Mouse (Mus musculus) G1E (cell line): ENCODE measurements around the gene Olfr288. TPM values are rescaled to one million over a fixed set of nuclear protein-coding genes. Genes with fewer than 3 reads are reported as not detected.

ENCODE experiments used
- ATAC-seq: 2 replicates; pipeline ENCODE4 v1.8.0; 2016; ENCODE audit warnings: mild to moderate bottlenecking; ENCODE audit not compliant: insufficient number of reproducible peaks, poor library complexity, low FRiP score, severe bottlenecking; ENCODE audit errors: extremely low read depth
- DNase-seq: peaks from one replicate; pipeline ENCODE4 v3.0.0; 2012; ENCODE audit warnings: low spot score
- H3K27me3 ChIP-seq: 2 replicates; pipeline ENCODE4 v1.6.1; 2012; ENCODE audit warnings: mild to moderate bottlenecking, low read length, inconsistent platforms; ENCODE audit not compliant: insufficient read depth
- H3K36me3 ChIP-seq: replicated peaks from 2 replicates; pipeline ENCODE3; 2012; ENCODE audit warnings: mild to moderate bottlenecking, inconsistent platforms
- H3K4me1 ChIP-seq: 2 replicates; pipeline ENCODE4 v1.6.1; 2012; ENCODE audit warnings: low read depth, low read length, inconsistent platforms, mixed read lengths; ENCODE audit not compliant: insufficient read depth
- H3K4me3 ChIP-seq: 2 replicates; pipeline ENCODE4 v1.5.1; 2012; ENCODE audit warnings: low read depth, mild to moderate bottlenecking, inconsistent platforms, low read length, moderate library complexity, mixed read lengths
- H3K9me3 ChIP-seq: replicated peaks from 2 replicates; pipeline ENCODE4 v1.6.1; 2012; ENCODE audit warnings: inconsistent platforms
- CTCF ChIP-seq: IDR thresholded peaks from 2 replicates; pipeline ENCODE4 v1.5.1; 2012; ENCODE audit warnings: low read depth, low read length, inconsistent platforms, mixed read lengths
- GATA1 ChIP-seq: IDR thresholded peaks from 2 replicates; pipeline ENCODE4 v1.6.1; 2012; ENCODE audit warnings: borderline replicate concordance, low read length, inconsistent platforms, mixed read lengths
- GATA2 ChIP-seq: IDR thresholded peaks from 2 replicates; pipeline ENCODE4 v1.6.1; 2012; ENCODE audit warnings: low read depth, low read length, inconsistent platforms, borderline replicate concordance
- POLR2AphosphoS5 ChIP-seq: IDR thresholded peaks from 2 replicates; pipeline ENCODE4 v1.6.1; 2012; ENCODE audit warnings: low read depth, low read length, inconsistent platforms; ENCODE audit not compliant: insufficient replicate concordance
- TAL1 ChIP-seq: conservative IDR thresholded peaks from 2 replicates; pipeline ENCODE4 v1.6.1; 2012; ENCODE audit warnings: low read depth, low read length, inconsistent platforms, mixed read lengths
- polyA plus RNA-seq: library from polyadenylated mRNA; stranded (reverse); fragments of >175 nt; gene quantifications from 2 replicates; pipeline ENCODE4 v1.2.3, GENCODE M21; 2012
- total RNA-seq, 2 experiments: library from RNA; stranded (forward) in 1 of 2; stranded (reverse) in 1 of 2; fragments of 200-1000 nt in 1 of 2; fragments of >200 nt in 1 of 2; fragmentation: Nextera tagmentation in 1 of 2; gene quantifications; 2 replicates each; pipeline ENCODE4 v1.2.3; 2014 to 2017

The Olfr288 gene
- total RNA-seq (2014; fragmentation: Nextera tagmentation) (not detected in 2 replicates), total RNA-seq (2017) (not detected in 2 replicates), polyA plus RNA-seq (not detected in 2 replicates)

DNA sequence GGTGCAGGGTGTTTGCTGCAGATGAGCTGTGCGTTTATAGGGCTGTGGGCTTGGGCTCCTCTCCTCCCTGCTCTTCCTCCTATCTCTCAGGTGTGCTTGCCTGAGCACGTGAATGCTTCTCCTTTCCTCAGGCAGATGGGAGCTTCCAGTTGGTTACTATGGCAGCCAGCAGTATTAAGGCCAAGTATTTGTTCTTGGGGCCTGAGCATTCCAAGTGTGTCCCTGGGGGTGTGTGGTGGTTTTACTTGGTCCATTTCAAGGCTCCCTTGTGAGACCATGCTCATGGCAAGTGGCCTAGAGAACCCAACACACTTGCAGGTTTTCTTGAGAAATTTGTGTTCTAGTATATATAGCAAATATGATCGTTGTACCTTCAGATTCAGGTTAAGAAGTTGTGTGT lies at the start of gene Olfr288:
Gene Olfr288, minus strand, starts transcription at position 101 of the 400 bp plus-strand sequence.
- TF ChIP-seq POLR2AphosphoS5, result no peak
- no peak for TF ChIP-seq CTCF
- TF ChIP-seq GATA2, result no peak
- no peak for TF ChIP-seq TAL1
- no peak for TF ChIP-seq GATA1
- Histone ChIP-seq H3K4me3 (no peak within 1 kb of the TSS), H3K4me1 (no peaks in the 10 kb centered on the region), H3K36me3 (no peaks in the 10 kb centered on the region), H3K27me3 (peaks cover 6% of the 10 kb centered on the region; the same call in 1 of the 2 replicates), H3K9me3 (no peaks in the 10 kb centered on the region)
- no peak for ATAC-seq
- no peak for DNase-seq

DNA sequence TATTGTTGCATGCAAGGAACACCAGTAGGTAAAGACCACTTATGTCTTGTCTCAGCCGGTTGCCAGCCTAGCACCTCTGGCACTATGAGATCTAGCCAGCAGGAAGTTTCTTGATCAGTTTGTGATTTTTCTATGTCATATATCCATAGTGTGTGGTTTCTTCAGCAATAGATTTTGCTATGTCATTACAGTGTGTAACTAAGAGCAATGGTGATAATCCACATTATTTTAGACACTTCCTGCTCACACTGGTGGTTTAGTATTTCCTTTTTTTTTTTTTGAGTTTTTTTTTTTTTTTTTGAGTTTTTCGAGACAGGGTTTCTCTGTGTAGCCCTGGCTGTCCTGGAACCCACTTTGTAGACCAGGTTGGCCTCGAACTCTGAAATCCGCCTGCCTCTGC lies 40.1 kb upstream of the Olfr288 start:
- DNase-seq, result no peak
- H3K27me3 ChIP-seq, result no peaks in the 10 kb centered on the region
- ATAC-seq, result no peak

DNA sequence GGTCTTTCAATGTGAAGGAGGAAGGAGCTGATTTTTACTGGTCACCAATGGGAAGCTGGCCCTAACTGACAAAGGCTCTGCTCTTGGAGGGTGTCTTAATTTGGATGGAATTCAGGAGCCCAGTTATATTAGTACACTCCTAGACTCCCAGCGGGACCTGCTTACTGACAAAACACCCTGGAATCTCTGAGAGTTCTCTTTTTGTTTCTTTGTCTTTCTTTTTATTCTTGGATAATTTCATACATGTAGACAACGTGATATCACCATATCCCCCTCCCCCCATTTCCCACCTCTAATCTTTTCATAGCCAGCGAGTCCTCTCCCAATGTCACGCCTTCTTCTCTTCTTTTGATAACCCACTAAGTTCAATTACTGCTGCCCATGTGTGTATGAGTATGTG lies 39.0 kb upstream of the Olfr288 start, which contains the start of gene Olfr286:
Gene Olfr286, minus strand, starts transcription at position 101 of the 400 bp plus-strand sequence.
- no peaks in the 10 kb centered on the region for H3K36me3 ChIP-seq
- H3K4me3 ChIP-seq, result no peak within 1 kb of the TSS
- H3K9me3 ChIP-seq, result no peaks in the 10 kb centered on the region
- H3K27me3 ChIP-seq, result no peaks in the 10 kb centered on the region
- TF ChIP-seq TAL1 (no peak), CTCF (no peak), POLR2AphosphoS5 (no peak), GATA2 (no peak), GATA1 (no peak)
- ATAC-seq (no peak), DNase-seq (no peak)
- H3K4me1 ChIP-seq, result no peaks in the 10 kb centered on the region

More for the DNA sequence above, 40.1 kb upstream of the Olfr288 start:
- TF ChIP-seq GATA2 (no peak), CTCF (no peak), TAL1 (no peak), POLR2AphosphoS5 (no peak), GATA1 (no peak)
- no peaks in the 10 kb centered on the region for H3K9me3 ChIP-seq
- H3K4me1 ChIP-seq, result no peaks in the 10 kb centered on the region
- H3K4me3 ChIP-seq, result no peak overlapping the region
- no peaks in the 10 kb centered on the region for H3K36me3 ChIP-seq

DNA sequence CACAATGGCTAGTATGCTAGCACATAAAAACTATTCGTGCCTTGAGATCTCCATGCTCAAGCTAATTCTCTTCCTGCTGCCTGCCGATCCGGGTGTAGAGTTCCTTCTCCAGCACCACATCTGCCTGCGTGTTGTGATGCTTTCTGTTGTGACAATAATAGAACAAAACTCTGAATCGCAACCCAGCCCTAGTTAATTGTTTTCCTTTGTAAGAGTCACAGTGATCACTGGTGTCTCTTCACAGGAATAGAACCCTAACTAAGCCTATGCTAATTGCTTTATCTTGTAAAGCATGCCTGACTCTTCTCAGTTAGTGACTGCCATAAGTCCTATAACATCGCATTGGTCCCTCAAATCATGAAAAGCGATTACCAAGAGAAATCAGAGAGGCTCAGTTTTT lies 30.8 kb upstream of the Olfr288 start:
- Histone ChIP-seq H3K36me3 (no peaks in the 10 kb centered on the region), H3K27me3 (no peaks in the 10 kb centered on the region), H3K9me3 (peaks cover 2% of the 10 kb centered on the region; the same call in 1 of the 2 replicates), H3K4me1 (no peaks in the 10 kb centered on the region), H3K4me3 (no peak overlapping the region)
- ATAC-seq, result no peak
- no peak for TF ChIP-seq GATA2
- no peak for DNase-seq

DNA sequence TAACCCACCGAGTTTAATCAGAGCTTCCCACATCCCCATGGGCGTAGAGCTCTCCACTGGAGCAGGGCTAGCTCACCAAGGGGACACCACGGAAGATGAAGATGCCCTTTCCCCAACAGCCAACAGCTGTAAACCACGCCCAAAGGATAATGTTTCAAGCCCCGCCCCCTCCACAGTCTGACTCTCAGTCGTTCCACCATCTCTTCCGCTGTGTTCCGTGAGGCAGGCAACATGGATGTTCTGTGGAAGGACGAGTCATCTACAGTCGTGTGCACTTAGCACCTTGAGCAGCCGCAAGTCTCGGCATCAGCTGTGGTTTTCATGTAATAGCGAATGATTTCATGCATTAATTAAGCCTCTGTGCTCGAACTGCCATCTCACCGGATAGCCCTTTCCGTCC lies 30.3 kb upstream of the Olfr288 start:
- DNase-seq (no peak), ATAC-seq (no peak)
- Histone ChIP-seq H3K4me1 (no peaks in the 10 kb centered on the region), H3K36me3 (no peaks in the 10 kb centered on the region), H3K9me3 (peaks cover 2% of the 10 kb centered on the region; the same call in 1 of the 2 replicates), H3K27me3 (no peaks in the 10 kb centered on the region), H3K4me3 (no peak overlapping the region)
- TF ChIP-seq POLR2AphosphoS5, result no peak
- TF ChIP-seq CTCF, result no peak
- TF ChIP-seq GATA2, result no peak
- no peak for TF ChIP-seq GATA1
- TF ChIP-seq TAL1, result no peak

- no peak for TF ChIP-seq CTCF
- TF ChIP-seq POLR2AphosphoS5, result no peak
- no peak for TF ChIP-seq TAL1
- TF ChIP-seq GATA2, result no peak
These were observed 27.0 kb upstream of the Olfr288 start for GRCm38 (mm10) chr15:98222377-98222776.

More at GRCm38 (mm10) chr15:98222377-98222776, 27.0 kb upstream of the Olfr288 start:
- ATAC-seq, result no peak
- H3K4me1 ChIP-seq, result no peaks in the 10 kb centered on the region
- no peaks in the 10 kb centered on the region; the same call in 1 of the 2 replicates for H3K27me3 ChIP-seq
- H3K4me3 ChIP-seq, result no peak overlapping the region
- peaks cover 2% of the 10 kb centered on the region; the same call in 1 of the 2 replicates for H3K9me3 ChIP-seq
- no peaks in the 10 kb centered on the region for H3K36me3 ChIP-seq
- DNase-seq, result no peak
